Mouse (Mus musculus): ENCODE results near the gene Tor4a.

Gene Tor4a

GRCm38 (mm10) chr2:25196172-25196954 lies at the start of gene Tor4a:
TSS of gene Tor4a (minus strand) at chr2:25196886.
- DNase-seq (ENCODE audit: low read depth, low spot score), result peak; percentile 39

DNA sequence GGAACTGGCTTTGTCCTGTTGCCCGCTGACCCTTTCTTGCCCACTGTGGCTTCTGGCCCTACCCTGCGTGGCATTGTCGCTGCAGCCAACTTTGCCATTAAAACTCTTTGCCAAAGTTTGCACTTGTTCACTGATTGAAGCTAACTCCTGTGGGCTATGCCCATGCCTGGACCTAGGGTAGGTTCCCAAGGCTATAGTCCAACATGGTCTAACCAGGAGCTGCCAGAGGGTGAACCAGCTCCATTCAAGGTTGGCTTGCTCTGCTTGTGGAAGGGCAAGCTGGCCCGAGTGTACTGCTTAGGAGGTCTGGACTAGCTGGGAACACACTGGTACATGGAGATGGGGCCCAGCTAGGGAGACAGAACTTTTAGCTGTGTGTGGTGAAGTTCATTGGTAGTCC lies 47.5 kb upstream of the Tor4a start:
- no peak for DNase-seq (ENCODE audit: low read depth, low spot score)

DNA sequence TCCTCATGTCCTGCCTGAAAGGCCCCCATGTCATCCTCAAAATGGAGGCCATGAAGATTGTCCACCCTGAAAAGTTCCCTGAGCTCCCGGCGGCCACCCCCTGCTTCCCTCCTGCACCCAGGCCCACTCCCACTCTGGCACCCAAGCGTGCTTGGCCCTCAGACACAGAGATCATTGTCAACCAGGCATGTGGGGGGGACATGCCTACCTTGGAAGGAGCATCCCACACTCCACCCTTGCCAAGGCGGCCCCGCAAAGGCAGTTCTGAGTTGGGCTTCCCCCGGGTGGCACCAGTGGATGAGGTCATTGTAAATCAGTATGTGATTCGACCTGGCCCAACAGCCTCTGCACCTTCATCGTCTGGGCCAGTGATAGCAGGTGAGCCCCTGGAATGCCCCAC lies 46.7 kb upstream of the Tor4a start:
- DNase-seq (ENCODE audit: low read depth, low spot score), result no peak

DNA sequence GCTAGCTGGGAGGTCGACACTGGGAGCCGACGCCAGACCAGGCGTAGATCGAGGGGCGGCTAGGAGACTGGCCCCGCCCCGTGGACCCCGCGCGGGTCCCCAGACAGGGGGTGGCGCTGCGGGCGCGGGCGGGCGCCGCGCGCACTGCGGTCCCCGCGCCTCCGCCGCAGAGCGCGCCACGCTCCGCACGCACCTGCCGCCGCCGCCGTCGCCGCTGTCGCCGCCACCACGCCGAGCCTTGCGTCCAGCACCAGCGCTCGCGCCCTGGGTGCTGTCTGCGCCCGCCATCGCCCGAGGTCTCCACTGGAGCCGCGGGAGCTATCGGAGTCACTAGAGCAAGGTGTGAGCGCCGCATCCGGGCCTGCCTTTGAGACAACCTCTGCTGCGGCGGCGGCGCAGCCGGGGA lies 45.4 kb upstream of the Tor4a start, which contains the start of the genes Rnf208 and Cysrt1:
TSS of gene Rnf208 (plus strand) at position 155 of the 406 bp plus-strand sequence.
TSS of gene Cysrt1 (minus strand) at position 352 of the 406 bp plus-strand sequence.
- no peak for DNase-seq (ENCODE audit: low read depth, low spot score)

DNA sequence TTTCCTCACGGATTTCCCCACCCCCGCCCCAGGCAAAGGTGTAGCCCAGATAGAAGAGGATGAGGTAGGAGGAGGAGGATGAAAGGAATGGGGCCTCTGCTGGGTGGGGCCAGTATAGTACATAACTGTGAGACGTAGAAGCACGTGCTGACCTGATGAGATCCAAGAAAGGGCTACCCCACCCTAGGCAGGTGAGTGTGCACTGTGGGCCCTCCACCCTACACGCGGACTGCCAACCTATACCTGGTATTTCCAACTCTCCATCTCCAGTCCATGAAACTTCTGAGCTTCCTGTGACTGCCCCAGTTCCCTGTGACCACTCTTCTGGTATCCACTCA lies 44.7 kb upstream of the Tor4a start:
- DNase-seq (ENCODE audit: low read depth, low spot score), result no peak

DNA sequence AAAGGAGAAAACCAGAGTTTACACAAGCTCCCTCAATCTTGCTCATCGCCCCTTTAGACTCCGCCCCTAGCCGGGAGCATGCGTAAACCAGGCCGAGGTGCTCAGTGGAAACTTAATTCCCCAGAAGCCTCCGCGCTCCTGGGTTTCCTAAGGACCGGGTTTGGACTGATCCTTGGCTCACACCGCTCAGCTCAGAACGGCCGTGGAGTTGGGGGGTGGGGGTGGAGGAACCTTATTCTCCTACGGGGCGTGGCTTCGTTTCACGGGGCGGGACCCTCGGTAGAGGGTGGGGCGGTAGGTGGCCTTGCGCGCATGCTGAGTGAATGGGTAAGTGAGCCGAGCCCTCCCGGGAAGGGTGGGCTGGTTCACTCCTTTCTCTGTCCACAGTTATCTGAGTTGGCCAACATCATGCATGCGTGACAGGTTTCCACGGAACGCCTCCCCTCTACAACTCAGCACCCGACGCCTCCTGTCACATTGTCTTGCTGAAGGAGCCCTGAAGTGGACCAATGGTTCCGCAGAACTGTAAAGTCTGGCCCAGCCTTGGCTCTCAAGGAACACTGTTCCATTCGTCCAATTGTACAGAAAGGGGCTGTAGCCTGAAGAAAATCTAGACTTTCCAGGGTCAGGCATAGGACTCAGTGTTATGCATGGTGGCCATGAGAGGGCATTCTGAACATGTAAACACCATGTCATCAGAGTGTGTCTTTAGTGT lies 44.2 kb upstream of the Tor4a start:
- peak; percentile 75 for DNase-seq (ENCODE audit: low read depth, low spot score)

- DNase-seq (ENCODE audit: low read depth, low spot score), result no peak
These were observed 43.6 kb upstream of the Tor4a start for GRCm38 (mm10) chr2:25240310-25240709.

DNA sequence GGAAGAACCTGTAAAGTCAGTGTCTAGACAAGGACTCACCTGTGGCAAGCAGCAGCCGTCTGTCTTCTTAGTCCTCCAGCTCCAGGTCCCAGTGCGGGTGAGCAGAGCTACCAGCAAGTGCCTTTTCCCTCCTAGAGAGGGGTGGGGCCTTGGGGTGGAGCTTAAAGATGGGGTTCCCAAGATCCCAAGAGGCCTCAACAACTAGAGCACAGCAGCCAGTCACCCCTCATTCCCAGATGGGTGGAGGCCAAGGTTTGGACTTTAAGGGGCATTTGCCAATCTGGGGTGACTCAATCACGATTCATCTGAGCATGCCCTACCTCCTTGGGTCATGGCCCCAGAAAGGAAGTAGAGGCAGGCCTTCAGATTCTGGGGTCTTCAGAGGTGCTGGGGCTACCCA lies 43.1 kb upstream of the Tor4a start:
- no peak for DNase-seq (ENCODE audit: low read depth, low spot score)

DNA sequence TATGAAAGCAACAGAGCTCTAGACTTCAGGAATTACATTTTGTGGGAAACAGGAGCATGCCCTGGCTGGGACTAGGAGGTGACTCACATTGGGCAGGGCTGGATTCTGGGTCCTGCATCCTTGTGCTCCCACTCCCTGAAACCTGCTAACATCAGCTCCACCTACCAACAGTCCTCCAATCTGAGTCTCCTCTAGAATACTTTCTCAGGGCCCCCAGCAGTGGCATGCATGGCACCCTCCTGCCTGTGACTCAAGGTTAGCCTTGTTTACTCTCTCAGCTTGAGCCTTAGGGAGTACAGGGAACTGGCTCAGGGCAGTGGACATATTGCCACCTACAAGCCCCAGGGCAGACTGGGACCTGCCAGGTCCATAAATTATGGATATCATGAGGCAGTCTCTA lies 41.4 kb upstream of the Tor4a start:
- DNase-seq (ENCODE audit: low read depth, low spot score), result no peak

DNA sequence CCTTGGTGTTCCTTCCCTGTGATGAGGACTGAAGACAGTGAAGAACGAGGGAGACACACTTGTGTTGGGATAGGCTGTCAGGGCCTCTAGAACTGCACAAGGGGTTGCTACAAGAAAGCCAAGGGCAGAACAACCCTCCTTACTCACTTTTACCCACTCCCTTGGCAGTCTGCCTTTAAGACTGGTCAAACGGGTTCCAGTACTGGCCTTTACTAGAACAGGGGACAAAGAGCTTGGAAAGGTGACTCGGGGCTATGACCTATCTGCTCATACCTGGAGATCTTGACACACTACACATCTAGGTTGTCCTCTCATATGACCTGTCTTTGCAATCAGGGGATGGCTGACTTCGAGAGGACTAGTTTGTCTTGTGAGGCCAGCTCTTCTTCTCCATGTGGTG lies 40.8 kb upstream of the Tor4a start:
- DNase-seq (ENCODE audit: low read depth, low spot score), result no peak

GRCm38 (mm10) chr2:25236614-25237013 lies 39.9 kb upstream of the Tor4a start, which contains the start of gene Rnf224:
TSS of gene Rnf224 (minus strand) at chr2:25236787.
- no peak for DNase-seq (ENCODE audit: low read depth, low spot score)

DNA sequence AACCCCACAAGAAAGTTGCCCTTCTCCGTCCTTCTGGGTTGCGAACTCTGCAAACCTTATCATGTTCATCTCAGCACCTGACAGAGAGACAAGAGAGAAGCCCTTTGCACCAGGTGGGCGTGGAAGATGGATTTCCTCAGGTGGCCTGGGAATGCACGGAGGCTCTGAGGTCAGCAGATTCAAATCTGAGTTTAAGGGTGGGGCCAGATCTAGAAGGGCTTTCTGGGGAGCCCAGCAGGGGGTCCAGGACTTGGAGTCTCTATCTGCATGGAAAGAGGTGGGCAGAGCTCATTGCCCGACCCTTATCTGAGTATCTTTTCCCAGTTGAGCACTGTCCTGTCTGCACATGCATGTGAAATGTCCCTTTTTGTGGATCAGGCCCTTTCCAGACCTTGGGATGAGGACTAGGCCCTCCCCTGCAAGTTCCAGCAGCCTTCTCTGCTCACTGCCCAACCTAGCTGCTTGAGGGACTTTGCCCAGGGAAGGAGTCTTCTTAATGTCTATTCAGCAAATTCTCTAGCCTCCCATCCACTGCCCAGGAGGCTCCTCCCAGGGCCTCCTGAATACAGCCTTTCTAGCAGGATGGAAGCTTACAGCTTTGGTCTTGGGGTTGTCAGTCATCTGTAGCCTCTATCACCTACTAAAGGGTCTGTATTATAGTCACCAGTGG lies 38.0 kb upstream of the Tor4a start:
- no peak for DNase-seq (ENCODE audit: low read depth, low spot score)

- no peak for DNase-seq (ENCODE audit: low read depth, low spot score)
These were observed 37.4 kb upstream of the Tor4a start, which contains the start of gene Slc34a3 for GRCm38 (mm10) chr2:25234050-25234449. TSS of gene Slc34a3 (minus strand) at chr2:25234364.

GRCm38 (mm10) chr2:25233421-25233820 lies 36.7 kb upstream of the Tor4a start:
- DNase-seq (ENCODE audit: low read depth, low spot score), result no peak

- no peak for DNase-seq (ENCODE audit: low read depth, low spot score)
These were observed 34.4 kb upstream of the Tor4a start for GRCm38 (mm10) chr2:25231038-25231437.

- no peak for DNase-seq (ENCODE audit: low read depth, low spot score)
These were observed 33.9 kb upstream of the Tor4a start for GRCm38 (mm10) chr2:25230581-25230980.

DNA sequence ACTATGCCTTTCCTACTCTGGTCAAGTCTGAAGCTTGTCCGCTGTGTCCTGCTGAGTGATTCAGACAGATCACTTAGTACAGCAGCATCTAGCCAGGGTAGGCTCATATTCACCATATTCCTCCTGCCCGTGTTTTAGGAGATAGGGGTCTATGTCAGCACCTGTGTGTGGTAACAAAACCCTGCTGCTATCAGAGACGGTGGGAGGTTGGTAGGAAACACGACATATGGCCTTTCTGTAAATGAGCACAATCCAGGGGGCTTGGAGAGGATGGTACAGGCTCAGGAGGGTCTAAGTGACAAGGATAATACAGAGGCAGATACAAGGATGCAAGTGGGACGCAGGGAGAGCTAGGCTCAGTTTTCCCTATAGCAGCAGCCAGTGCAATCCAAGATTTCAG lies 32.9 kb upstream of the Tor4a start:
- DNase-seq (ENCODE audit: low read depth, low spot score), result no peak

- DNase-seq (ENCODE audit: low read depth, low spot score), result no peak
These were observed 32.4 kb upstream of the Tor4a start for GRCm38 (mm10) chr2:25228995-25229530.

DNA sequence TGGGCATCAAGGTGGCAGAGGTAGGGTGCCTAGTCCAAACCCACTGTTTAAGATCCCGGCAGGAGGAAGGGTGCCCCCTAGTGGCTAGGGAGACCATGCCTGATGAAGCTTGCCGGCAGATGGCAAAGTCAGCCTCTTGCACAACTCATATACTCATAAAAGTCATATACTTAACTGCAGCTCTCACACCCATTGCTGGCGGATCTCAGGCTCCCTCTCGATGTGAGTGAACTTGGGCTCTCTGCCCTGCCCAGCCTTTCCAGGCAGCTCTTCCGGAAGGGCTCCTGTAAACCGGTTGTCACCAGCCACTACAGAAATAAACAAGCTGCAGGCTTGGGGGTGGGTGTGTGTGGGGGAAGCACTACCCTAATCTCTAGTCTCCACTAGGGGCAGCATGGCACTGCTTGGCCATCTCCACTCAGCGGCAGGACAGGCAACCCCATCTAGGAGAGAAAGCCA lies 31.8 kb upstream of the Tor4a start:
- DNase-seq (ENCODE audit: low read depth, low spot score), result peak; percentile 84

DNA sequence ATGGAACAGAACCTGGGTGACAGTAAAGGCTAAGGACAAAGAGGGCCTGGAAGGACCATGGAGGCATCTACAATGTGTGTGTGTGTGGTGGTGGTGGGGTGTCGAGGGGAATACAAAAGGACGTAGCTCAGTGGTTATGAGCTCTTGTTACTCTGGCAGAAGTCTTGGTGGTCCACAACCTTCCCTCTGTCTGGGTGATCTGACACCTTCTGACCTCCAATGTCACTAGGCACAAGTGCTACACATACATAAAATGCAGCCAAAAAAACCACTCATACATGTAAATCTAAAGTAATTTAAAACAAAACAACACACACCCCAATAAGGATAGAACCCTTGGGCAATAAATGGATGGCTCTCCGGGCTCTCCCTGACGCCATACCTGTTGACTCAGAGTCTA lies 30.7 kb upstream of the Tor4a start:
- no peak for DNase-seq (ENCODE audit: low read depth, low spot score)

- no peak for DNase-seq (ENCODE audit: low read depth, low spot score)
These were observed 30.2 kb upstream of the Tor4a start for GRCm38 (mm10) chr2:25226864-25227263.

GRCm38 (mm10) chr2:25225811-25226379 lies 29.2 kb upstream of the Tor4a start:
- DNase-seq (ENCODE audit: low read depth, low spot score), result no peak
